Mouse (Mus musculus) olfactory bulb, adult 2 months (tissue): ENCODE results near the gene Olfr1260. TPM values are rescaled to one million over a fixed set of nuclear protein-coding genes. Genes with fewer than 3 reads are reported as not detected.

Experiments
- H3K27ac ChIP-seq: fragments of 200-500 bp; 2 replicates; pipeline ENCODE4 v1.5.1; 2012; ENCODE audit warnings: low read depth, low read length; ENCODE audit not compliant: insufficient read depth
- H3K4me1 ChIP-seq: fragments of 200-500 bp; 2 replicates; pipeline ENCODE4 v1.6.1; 2012; ENCODE audit warnings: low read length; ENCODE audit not compliant: control insufficient read depth, insufficient read depth
- H3K4me3 ChIP-seq: fragments of 200-500 bp; 2 replicates; pipeline ENCODE4 v1.5.1; 2012; ENCODE audit warnings: mild to moderate bottlenecking, low read depth, low read length, moderate library complexity; ENCODE audit not compliant: insufficient read depth
- CTCF ChIP-seq: fragments of 200-500 bp; IDR thresholded peaks from 2 replicates; pipeline ENCODE4 v1.5.1; 2012; ENCODE audit warnings: low read depth, mild to moderate bottlenecking, low read length, moderate library complexity; ENCODE audit not compliant: insufficient read depth
- POLR2A ChIP-seq: fragments of 200-500 bp; IDR thresholded peaks from 2 replicates; pipeline ENCODE4 v1.6.1; 2012; ENCODE audit warnings: mild to moderate bottlenecking, low read depth, low read length, moderate library complexity; ENCODE audit not compliant: insufficient read depth
- WGBS: fragments of 180-500 bp; shearing (Covaris S2); methylation state at CpG from one replicate; pipeline ENCODE4 v1.1.7; 2018; 5-methylcytosine and 5-hydroxymethylcytosine counted together
- polyA plus RNA-seq: library from polyadenylated mRNA; stranded (reverse); fragments of >200 nt; gene quantifications from 2 replicates; pipeline ENCODE4 v1.2.4, GENCODE M21; 2012; ENCODE audit warnings: low replicate concordance; ENCODE audit not compliant: missing spikeins, insufficient read depth, insufficient read length

Gene Olfr1260
- not detected in 2 replicates for polyA plus RNA-seq

DNA sequence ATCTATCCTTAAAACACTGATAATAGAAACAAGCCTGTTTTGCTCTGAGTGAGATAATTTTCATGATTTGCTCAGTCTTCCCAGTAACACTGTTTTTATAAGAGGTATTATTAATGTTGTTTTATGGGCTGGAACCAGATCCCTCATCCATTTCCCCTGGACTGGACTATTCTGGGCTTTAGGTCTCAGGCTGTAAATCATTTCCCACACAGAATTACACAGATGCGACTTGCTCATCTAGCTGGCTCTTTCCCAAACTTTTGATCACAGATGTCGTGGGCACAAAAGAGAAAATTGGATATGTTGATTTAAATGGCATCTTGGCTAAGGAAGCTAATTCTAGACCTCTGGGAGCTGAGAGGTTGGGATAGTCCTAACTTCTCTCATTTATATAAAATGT lies at the start of gene Olfr1260:
Olfr1260 (plus strand) TSS at position 157 of the 400 bp plus-strand sequence.
- no peak within 1 kb of the TSS for H3K4me3 ChIP-seq
- H3K27ac ChIP-seq = no peak within 1 kb of the TSS
- no peak for TF ChIP-seq CTCF
- no peak for TF ChIP-seq POLR2A
- WGBS = 33% methylated on average over 2 of the region's 2 CpGs
- H3K4me1 ChIP-seq = no peaks in the 10 kb centered on the region

DNA sequence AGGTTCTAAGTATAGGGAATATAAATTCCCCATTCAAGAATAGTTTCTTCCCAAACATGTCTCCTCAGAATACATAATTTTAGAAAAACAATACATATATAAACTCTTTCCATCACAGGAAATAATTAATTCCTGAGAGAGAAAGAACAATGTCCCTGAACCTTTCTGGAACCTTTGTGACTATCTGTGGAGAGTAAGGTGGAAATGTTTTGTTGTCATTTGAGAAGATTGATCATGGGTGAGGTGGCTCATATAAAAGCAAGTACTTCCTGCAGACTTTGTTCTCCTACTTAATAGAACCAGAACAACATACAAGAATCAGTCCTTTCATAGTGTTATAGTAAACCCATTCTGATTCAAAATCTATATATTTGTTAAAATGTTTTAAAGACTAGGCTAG lies 47.1 kb upstream of the Olfr1260 start, which contains the start of gene Olfr1258:
Olfr1258 (plus strand) TSS at position 301 of the 400 bp plus-strand sequence.
- no peak for TF ChIP-seq POLR2A
- TF ChIP-seq CTCF = no peak
- no peak within 1 kb of the TSS for H3K27ac ChIP-seq
- H3K4me1 ChIP-seq = no peaks in the 10 kb centered on the region
- H3K4me3 ChIP-seq = no peak within 1 kb of the TSS

DNA sequence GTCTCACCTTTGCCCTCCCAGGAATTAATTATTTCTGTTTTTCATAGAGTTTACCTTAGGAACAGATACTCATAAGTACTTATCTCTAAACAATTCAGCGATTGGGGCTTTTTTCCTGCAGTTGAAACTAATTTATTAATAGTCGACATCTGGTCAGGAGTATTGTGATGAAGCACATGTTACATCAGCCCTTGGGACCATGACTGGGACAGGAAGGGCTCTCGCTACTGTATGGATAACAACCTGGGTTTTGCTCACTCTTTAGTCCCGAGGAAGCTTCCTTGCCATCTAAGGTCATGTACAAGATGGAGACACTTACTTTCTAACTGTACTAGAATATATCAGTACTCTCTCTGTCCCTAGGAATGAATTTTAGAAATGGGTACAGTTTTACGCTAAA lies 25.6 kb upstream of the Olfr1260 start, which contains the start of gene Olfr1259:
Olfr1259 (minus strand) TSS at position 101 of the 400 bp plus-strand sequence.
- Histone ChIP-seq H3K27ac (no peak within 1 kb of the TSS), H3K4me1 (no peaks in the 10 kb centered on the region), H3K4me3 (no peak within 1 kb of the TSS)
- 92% methylated on average over 5 of the region's 5 CpGs for WGBS
- TF ChIP-seq POLR2A = no peak

DNA sequence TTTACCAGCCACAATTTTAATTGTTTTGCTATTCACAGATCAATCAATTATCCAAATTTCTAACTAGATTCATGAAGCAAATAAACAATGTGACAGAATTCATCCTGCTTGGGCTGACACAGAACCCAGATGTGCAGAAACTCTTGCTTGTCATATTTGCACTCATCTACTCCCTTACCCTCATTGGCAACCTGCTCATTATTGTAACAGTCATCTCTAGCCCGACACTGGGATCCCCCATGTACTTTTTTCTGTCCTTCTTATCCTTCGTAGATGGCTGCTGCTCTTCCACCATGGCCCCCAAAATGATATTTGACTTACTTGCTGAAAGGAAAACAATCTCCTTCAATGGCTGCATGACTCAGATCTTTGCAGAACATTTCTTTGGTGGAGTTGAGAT lies 3.6 kb downstream of the Olfr1260 start:
- TF ChIP-seq POLR2A (no peak), CTCF (no peak)
- Histone ChIP-seq H3K27ac (no peak overlapping the region), H3K4me1 (no peaks in the 10 kb centered on the region), H3K4me3 (no peak overlapping the region)
- 86% methylated on average over 2 of the region's 2 CpGs for WGBS

DNA sequence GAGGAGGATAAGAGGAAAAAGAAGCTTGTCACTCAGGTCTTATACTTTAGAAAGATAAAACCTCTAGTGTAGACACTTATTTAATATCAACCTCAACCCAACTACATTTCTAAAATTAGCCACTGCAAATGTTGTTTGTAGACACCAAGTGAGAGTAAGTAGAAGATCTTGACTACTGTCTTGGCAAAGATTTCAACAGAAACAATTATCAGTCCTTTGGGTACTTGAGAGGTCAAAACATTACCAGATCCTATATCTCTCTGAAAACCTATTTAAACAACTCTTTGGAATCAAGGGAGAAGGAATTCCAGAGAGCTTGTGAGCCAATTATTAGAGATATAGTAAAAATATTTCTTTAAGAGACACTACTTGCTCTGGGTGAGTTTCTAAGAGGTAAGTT lies 16.8 kb downstream of the Olfr1260 start, which contains the start of gene Olfr1261:
Olfr1261 (plus strand) TSS at position 301 of the 400 bp plus-strand sequence.
- Histone ChIP-seq H3K4me3 (no peak within 1 kb of the TSS), H3K4me1 (no peaks in the 10 kb centered on the region), H3K27ac (no peak within 1 kb of the TSS)
- no peak for TF ChIP-seq CTCF
- TF ChIP-seq POLR2A = no peak

DNA sequence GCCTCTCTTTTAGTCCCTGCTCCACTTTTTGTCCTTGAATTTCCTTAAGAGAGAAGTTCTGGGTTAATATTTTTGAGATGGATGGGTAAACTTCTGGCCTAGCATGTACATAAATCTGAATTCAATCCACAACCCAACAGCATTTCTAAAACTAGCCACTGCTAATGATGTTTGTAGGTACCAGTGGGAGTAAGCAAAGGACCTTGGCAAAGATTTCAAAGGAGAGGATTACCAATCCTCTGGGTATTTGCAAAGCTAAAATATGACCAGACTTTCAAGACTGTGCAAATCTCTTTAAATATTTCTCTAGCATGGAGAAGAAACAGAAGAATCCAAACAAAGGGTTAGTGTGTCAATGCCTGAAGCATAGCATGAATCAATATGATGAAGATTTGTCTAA lies 25.7 kb downstream of the Olfr1260 start, which contains the start of gene Olfr1262:
Olfr1262 (plus strand) TSS at position 301 of the 400 bp plus-strand sequence.
- no peak for TF ChIP-seq CTCF
- no peak for TF ChIP-seq POLR2A
- no peak within 1 kb of the TSS for H3K27ac ChIP-seq

DNA sequence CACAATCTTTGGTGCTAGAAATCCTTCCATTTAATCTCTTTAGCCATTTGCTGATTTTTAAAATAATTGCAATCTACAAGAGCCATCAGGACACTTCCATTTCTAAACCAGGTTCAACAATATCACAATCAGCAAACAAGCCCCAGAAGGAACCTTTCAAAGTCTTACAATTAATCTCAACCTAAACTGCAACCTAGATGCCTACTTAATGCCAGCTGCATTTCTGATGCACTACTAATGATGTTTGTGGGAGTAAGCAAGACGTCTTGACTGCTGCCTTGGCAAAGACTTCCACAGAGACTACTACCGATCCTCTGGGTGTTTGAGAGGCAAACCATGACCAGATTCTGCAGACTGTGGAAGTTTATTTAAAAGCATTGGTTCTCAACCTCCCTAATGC lies 37.7 kb downstream of the Olfr1260 start, which contains the start of gene Olfr1263:
Olfr1263 (plus strand) TSS at position 301 of the 400 bp plus-strand sequence.
- Histone ChIP-seq H3K27ac (no peak within 1 kb of the TSS), H3K4me1 (no peaks in the 10 kb centered on the region), H3K4me3 (no peak within 1 kb of the TSS)
- TF ChIP-seq CTCF = no peak
- TF ChIP-seq POLR2A = no peak
- WGBS = 61% methylated on average over 2 of the region's 2 CpGs

More for the DNA sequence above, 25.7 kb downstream of the Olfr1260 start, which contains the start of gene Olfr1262:
- Histone ChIP-seq H3K4me1 (no peaks in the 10 kb centered on the region), H3K4me3 (no peak within 1 kb of the TSS)

DNA sequence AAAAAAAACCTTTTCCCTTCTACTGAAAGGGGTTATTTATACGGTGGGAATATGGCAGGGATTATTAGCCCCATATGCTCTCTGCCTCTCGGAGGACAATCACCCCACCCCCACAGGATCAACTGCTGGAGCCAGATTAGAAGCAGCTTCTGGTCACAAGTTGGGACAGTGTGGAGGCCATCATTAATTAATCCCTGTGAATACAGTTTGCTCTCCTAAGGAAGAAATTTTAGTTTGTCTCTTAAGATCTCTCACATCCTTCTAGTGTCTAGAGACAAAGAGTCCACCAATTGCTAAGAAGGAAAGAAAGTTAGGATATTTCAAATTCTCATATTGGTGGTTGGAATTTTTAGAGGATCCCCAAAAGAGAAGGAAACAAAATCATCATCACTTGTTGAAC lies 51.3 kb downstream of the Olfr1260 start, which contains the start of gene Olfr1264:
Olfr1264 (minus strand) TSS at position 101 of the 400 bp plus-strand sequence.
- TF ChIP-seq CTCF = no peak
- TF ChIP-seq POLR2A = no peak
- H3K27ac ChIP-seq = no peak within 1 kb of the TSS
- WGBS = 72% methylated on average over 2 of the region's 2 CpGs
- H3K4me1 ChIP-seq = no peaks in the 10 kb centered on the region
- H3K4me3 ChIP-seq = no peak within 1 kb of the TSS

Other genes starting within 250 kb of the Olfr1260 start
- gene Olfr1252, start 249.3 kb upstream of the Olfr1260 start, polyA plus RNA-seq = not detected in 2 replicates
- not detected in 2 replicates for gene Olfr1253, start 217.2 kb upstream of the Olfr1260 start, polyA plus RNA-seq
- gene Olfr1254, start 180.7 kb upstream of the Olfr1260 start, polyA plus RNA-seq = not detected in 2 replicates
- not detected in 2 replicates for gene Olfr1255, start 162.3 kb upstream of the Olfr1260 start, polyA plus RNA-seq
- gene Olfr1256, start 132.8 kb upstream of the Olfr1260 start, polyA plus RNA-seq = not detected in 2 replicates
- gene Olfr48, start 126.1 kb upstream of the Olfr1260 start, polyA plus RNA-seq = not detected in 2 replicates
- gene Olfr1257, start 95.9 kb upstream of the Olfr1260 start, polyA plus RNA-seq = not detected in 2 replicates
- gene Olfr1258, start 47.0 kb upstream of the Olfr1260 start, polyA plus RNA-seq = not detected in 2 replicates
- not detected in 2 replicates for gene Olfr1259, start 25.7 kb upstream of the Olfr1260 start, polyA plus RNA-seq
- not detected in 2 replicates for gene Olfr1261, start 16.9 kb downstream of the Olfr1260 start, polyA plus RNA-seq
- not detected in 2 replicates for gene Olfr1262, start 25.8 kb downstream of the Olfr1260 start, polyA plus RNA-seq
- gene Olfr1263, start 37.8 kb downstream of the Olfr1260 start, polyA plus RNA-seq = not detected in 2 replicates
- not detected in 2 replicates for gene Olfr1264, start 51.2 kb downstream of the Olfr1260 start, polyA plus RNA-seq
- not detected in 2 replicates for gene Olfr1265, start 61.0 kb downstream of the Olfr1260 start, polyA plus RNA-seq
- gene Olfr140, start 89.3 kb downstream of the Olfr1260 start, polyA plus RNA-seq = not detected in 2 replicates
- not detected in 2 replicates for gene Olfr1269, start 147.1 kb downstream of the Olfr1260 start, polyA plus RNA-seq
- gene Olfr32, start 168.0 kb downstream of the Olfr1260 start, polyA plus RNA-seq = not detected in 2 replicates
- not detected in 2 replicates for gene Olfr1270, start 178.8 kb downstream of the Olfr1260 start, polyA plus RNA-seq